Mouse (Mus musculus) small intestine, adult 2 months (tissue): ENCODE measurements around the gene Raver2. TPM values are rescaled to one million over a fixed set of nuclear protein-coding genes. Genes with fewer than 3 reads are reported as not detected.

Source experiments
- H3K27ac ChIP-seq: fragments of 200-500 bp; 2 replicates; pipeline ENCODE4 v1.5.1; 2012; ENCODE audit warnings: low read depth, low read length, control low read depth, inconsistent platforms; ENCODE audit not compliant: insufficient read depth
- H3K27me3 ChIP-seq: fragments of 200-500 bp; 2 replicates; pipeline ENCODE4 v1.6.1; 2012; ENCODE audit warnings: mild to moderate bottlenecking, moderate library complexity, low read length, inconsistent platforms; ENCODE audit not compliant: control insufficient read depth, insufficient read depth
- H3K36me3 ChIP-seq: fragments of 200-500 bp; 2 replicates; pipeline ENCODE4 v1.6.1; 2012; ENCODE audit warnings: mild to moderate bottlenecking, low read length, control low read depth, inconsistent platforms; ENCODE audit not compliant: control insufficient read depth, insufficient read depth
- H3K4me1 ChIP-seq: fragments of 200-500 bp; 2 replicates; pipeline ENCODE4 v1.6.1; 2012; ENCODE audit warnings: low read length, inconsistent platforms, mixed read lengths; ENCODE audit not compliant: control insufficient read depth, insufficient read depth, insufficient read length
- H3K4me3 ChIP-seq: fragments of 200-500 bp; 2 replicates; pipeline ENCODE4 v1.5.1; 2012; ENCODE audit warnings: low read depth, mild to moderate bottlenecking, control low read depth, inconsistent platforms, low read length, moderate library complexity
- CTCF ChIP-seq: fragments of 200-500 bp; IDR thresholded peaks from 2 replicates; pipeline ENCODE4 v1.5.1; 2012; ENCODE audit warnings: low read depth, mild to moderate bottlenecking, control low read depth, inconsistent platforms, low read length, moderate library complexity, mixed read lengths; ENCODE audit not compliant: insufficient replicate concordance, insufficient read length; ENCODE audit errors: extremely low read depth
- POLR2A ChIP-seq: fragments of 200-500 bp; IDR thresholded peaks from 2 replicates; pipeline ENCODE4 v1.6.1; 2012; ENCODE audit warnings: low read depth, mild to moderate bottlenecking, control low read depth, inconsistent platforms, low read length, moderate library complexity
- WGBS: fragments of 180-500 bp; shearing (Covaris S2); methylation state at CpG from one replicate; pipeline ENCODE4 v1.1.7; 2018; 5-methylcytosine and 5-hydroxymethylcytosine counted together
- polyA plus RNA-seq: library from polyadenylated mRNA; depleted of rRNA; stranded (reverse); fragments of >200 nt; gene quantifications from 2 replicates; pipeline ENCODE4 v1.2.3, GENCODE M21; 2012

Gene Raver2
- polyA plus RNA-seq, 1 experiment: 0.84 TPM

- H3K4me1 ChIP-seq: no peaks in the 10 kb centered on the region
- no peaks in the 10 kb centered on the region for H3K27me3 ChIP-seq
- H3K36me3 ChIP-seq: peaks cover 9% of the 10 kb centered on the region; the same call in 1 of the 2 replicates
- H3K4me3 ChIP-seq: no peak overlapping the region
- H3K27ac ChIP-seq: no peak overlapping the region
- TF ChIP-seq CTCF (peak; percentile 59; the same call in 1 of the 2 replicates), POLR2A (no peak)
- WGBS: 32% methylated on average over 9 of the region's 9 CpGs
These were observed 77.4 kb downstream of the Raver2 start for GRCm38 (mm10) chr4:101146047-101146745.

GRCm38 (mm10) chr4:101146891-101147655, 78.3 kb downstream of the Raver2 start:
- H3K4me1 ChIP-seq: no peaks in the 10 kb centered on the region
- no peak for TF ChIP-seq POLR2A
- TF ChIP-seq CTCF: no peak
- 80% methylated on average over 11 of the region's 11 CpGs for WGBS

GRCm38 (mm10) chr4:101155541-101155940, 86.8 kb downstream of the Raver2 start:
- no peak for TF ChIP-seq CTCF
- no peak for TF ChIP-seq POLR2A
- H3K27ac ChIP-seq: no peak overlapping the region
- WGBS: 58% methylated on average over 4 of the region's 4 CpGs
- H3K36me3 ChIP-seq: peaks cover 76% of the 10 kb centered on the region
- H3K27me3 ChIP-seq: no peaks in the 10 kb centered on the region
- no peak overlapping the region for H3K4me3 ChIP-seq
- no peaks in the 10 kb centered on the region for H3K4me1 ChIP-seq

More at GRCm38 (mm10) chr4:101146891-101147655, 78.3 kb downstream of the Raver2 start:
- Histone ChIP-seq H3K4me3 (no peak overlapping the region), H3K27ac (no peak overlapping the region), H3K27me3 (no peaks in the 10 kb centered on the region), H3K36me3 (peaks cover 14% of the 10 kb centered on the region; the same call in 1 of the 2 replicates)

- H3K4me1 ChIP-seq: no peaks in the 10 kb centered on the region
- no peaks in the 10 kb centered on the region for H3K27me3 ChIP-seq
- TF ChIP-seq CTCF: no peak
- no peak for TF ChIP-seq POLR2A
- H3K4me3 ChIP-seq: no peak overlapping the region
- 85% methylated on average over 5 of the region's 5 CpGs for WGBS
- no peak overlapping the region for H3K27ac ChIP-seq
- H3K36me3 ChIP-seq: peaks cover 79% of the 10 kb centered on the region
These were observed 88.7 kb downstream of the Raver2 start for GRCm38 (mm10) chr4:101157476-101157875.

GRCm38 (mm10) chr4:101158282-101158681, 89.5 kb downstream of the Raver2 start:
- WGBS: 73% methylated on average over 6 of the region's 6 CpGs

GRCm38 (mm10) chr4:101159191-101159764, 90.5 kb downstream of the Raver2 start:
- Histone ChIP-seq H3K4me3 (no peak overlapping the region), H3K4me1 (no peaks in the 10 kb centered on the region), H3K27ac (no peak overlapping the region), H3K27me3 (no peaks in the 10 kb centered on the region), H3K36me3 (peaks cover 83% of the 10 kb centered on the region)
- 66% methylated on average over 12 of the region's 12 CpGs for WGBS
- TF ChIP-seq POLR2A (no peak), CTCF (no peak)

More at GRCm38 (mm10) chr4:101158282-101158681, 89.5 kb downstream of the Raver2 start:
- H3K4me3 ChIP-seq: no peak overlapping the region
- TF ChIP-seq CTCF: no peak
- no peak for TF ChIP-seq POLR2A
- no peak overlapping the region for H3K27ac ChIP-seq
- H3K4me1 ChIP-seq: no peaks in the 10 kb centered on the region
- H3K36me3 ChIP-seq: peaks cover 80% of the 10 kb centered on the region
- no peaks in the 10 kb centered on the region for H3K27me3 ChIP-seq

GRCm38 (mm10) chr4:101160821-101161220, 92.0 kb downstream of the Raver2 start:
- Histone ChIP-seq H3K27me3 (no peaks in the 10 kb centered on the region), H3K27ac (no peak overlapping the region), H3K4me1 (no peaks in the 10 kb centered on the region), H3K36me3 (peaks cover 83% of the 10 kb centered on the region), H3K4me3 (no peak overlapping the region)
- 86% methylated on average over 1 of the region's 1 CpGs for WGBS
- TF ChIP-seq CTCF: no peak
- TF ChIP-seq POLR2A: no peak
